Mouse (Mus musculus): ENCODE data around the gene Rab7. TPM values are rescaled to one million over a fixed set of nuclear protein-coding genes. Genes with fewer than 3 reads are reported as not detected.
A peak's percentile ranks its signal among the peaks of the same experiment; 100 is the strongest.

The Rab7 gene
- polyA plus RNA-seq, 1 experiment = 85.0 TPM

GRCm38 (mm10) chr6:88041221-88041620, 3.8 kb downstream of the Rab7 start:
- TF ChIP-seq GATA1 (IDR thresholded peaks at IDR 0.05; ENCODE audit: borderline replicate concordance, low read length) = no peak
- no peak for TF ChIP-seq FLI1 (IDR thresholded peaks at IDR 0.05; ENCODE audit: low read length)
- H3K36me3 ChIP-seq (replicated peaks; ENCODE audit: low read length) = peaks cover 48% of the 10 kb centered on the region
- peak overlapping the region; percentile 50 for H3K4me3 ChIP-seq (replicated peaks)

GRCm38 (mm10) chr6:88039426-88039825, 5.6 kb downstream of the Rab7 start:
- H3K4me1 ChIP-seq = peaks cover 62% of the 10 kb centered on the region
- no peak for TF ChIP-seq GATA1 (IDR thresholded peaks at IDR 0.05; ENCODE audit: borderline replicate concordance, low read length)
- TF ChIP-seq FLI1 (IDR thresholded peaks at IDR 0.05; ENCODE audit: low read length) = no peak
- peaks cover 59% of the 10 kb centered on the region for H3K36me3 ChIP-seq (replicated peaks; ENCODE audit: low read length)
- H3K27me3 ChIP-seq (replicated peaks) = no peaks in the 10 kb centered on the region
- H3K9me3 ChIP-seq = no peaks in the 10 kb centered on the region
- no peak overlapping the region for H3K4me3 ChIP-seq (replicated peaks)

More at GRCm38 (mm10) chr6:88041221-88041620, 3.8 kb downstream of the Rab7 start:
- Histone ChIP-seq H3K27me3 (replicated peaks) (no peaks in the 10 kb centered on the region), H3K9me3 (no peaks in the 10 kb centered on the region), H3K4me1 (peaks cover 51% of the 10 kb centered on the region)

GRCm38 (mm10) chr6:88037471-88038045, 7.5 kb downstream of the Rab7 start:
- Histone ChIP-seq H3K4me1 (peaks cover 46% of the 10 kb centered on the region), H3K36me3 (replicated peaks; ENCODE audit: low read length) (peaks cover 58% of the 10 kb centered on the region), H3K27me3 (replicated peaks) (no peaks in the 10 kb centered on the region), H3K4me3 (replicated peaks) (no peak overlapping the region), H3K9me3 (no peaks in the 10 kb centered on the region)
- TF ChIP-seq FLI1 (IDR thresholded peaks at IDR 0.05; ENCODE audit: low read length) (no peak), GATA1 (IDR thresholded peaks at IDR 0.05; ENCODE audit: borderline replicate concordance, low read length) (no peak)

GRCm38 (mm10) chr6:88033504-88033903, 11.6 kb downstream of the Rab7 start:
- Histone ChIP-seq H3K9me3 (no peaks in the 10 kb centered on the region), H3K4me3 (replicated peaks) (no peak overlapping the region), H3K27me3 (replicated peaks) (no peaks in the 10 kb centered on the region), H3K36me3 (replicated peaks; ENCODE audit: low read length) (peaks cover 57% of the 10 kb centered on the region), H3K4me1 (peaks cover 48% of the 10 kb centered on the region)
- TF ChIP-seq GATA1 (IDR thresholded peaks at IDR 0.05; ENCODE audit: borderline replicate concordance, low read length) (no peak), FLI1 (IDR thresholded peaks at IDR 0.05; ENCODE audit: low read length) (no peak)

- Histone ChIP-seq H3K27me3 (replicated peaks) (no peaks in the 10 kb centered on the region), H3K4me1 (peaks cover 44% of the 10 kb centered on the region), H3K4me3 (replicated peaks) (no peak overlapping the region), H3K36me3 (replicated peaks; ENCODE audit: low read length) (peaks cover 58% of the 10 kb centered on the region), H3K9me3 (no peaks in the 10 kb centered on the region)
- TF ChIP-seq FLI1 (IDR thresholded peaks at IDR 0.05; ENCODE audit: low read length) (no peak), GATA1 (IDR thresholded peaks at IDR 0.05; ENCODE audit: borderline replicate concordance, low read length) (no peak)
Observed at GRCm38 (mm10) chr6:88030432-88030831, 14.6 kb downstream of the Rab7 start.

DNA sequence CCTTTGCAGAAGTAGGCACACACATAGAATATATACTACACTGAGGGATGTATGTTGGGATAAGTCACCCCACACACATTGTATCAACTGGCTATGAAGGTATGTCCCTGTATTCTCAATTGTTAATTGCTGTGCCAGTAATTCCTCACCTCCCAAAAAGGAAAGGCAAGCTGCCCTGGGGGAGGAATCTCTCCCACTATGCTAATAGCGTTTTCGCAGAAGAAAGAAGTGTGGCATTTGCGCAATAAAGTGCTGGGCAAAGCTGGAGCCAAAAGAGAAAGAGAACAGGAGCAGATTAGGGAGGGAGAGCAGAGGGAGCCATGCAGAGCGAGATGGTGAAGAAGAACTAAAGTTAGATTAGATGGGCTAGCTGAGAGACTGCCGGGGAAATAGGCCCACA, 17.7 kb downstream of the Rab7 start:
- Histone ChIP-seq H3K4me3 (replicated peaks) (no peak overlapping the region), H3K9me3 (no peaks in the 10 kb centered on the region), H3K4me1 (peaks cover 41% of the 10 kb centered on the region), H3K36me3 (replicated peaks; ENCODE audit: low read length) (peaks cover 75% of the 10 kb centered on the region), H3K27me3 (replicated peaks) (no peaks in the 10 kb centered on the region)
- TF ChIP-seq GATA1 (IDR thresholded peaks at IDR 0.05; ENCODE audit: borderline replicate concordance, low read length) (no peak), FLI1 (IDR thresholded peaks at IDR 0.05; ENCODE audit: low read length) (no peak)

DNA sequence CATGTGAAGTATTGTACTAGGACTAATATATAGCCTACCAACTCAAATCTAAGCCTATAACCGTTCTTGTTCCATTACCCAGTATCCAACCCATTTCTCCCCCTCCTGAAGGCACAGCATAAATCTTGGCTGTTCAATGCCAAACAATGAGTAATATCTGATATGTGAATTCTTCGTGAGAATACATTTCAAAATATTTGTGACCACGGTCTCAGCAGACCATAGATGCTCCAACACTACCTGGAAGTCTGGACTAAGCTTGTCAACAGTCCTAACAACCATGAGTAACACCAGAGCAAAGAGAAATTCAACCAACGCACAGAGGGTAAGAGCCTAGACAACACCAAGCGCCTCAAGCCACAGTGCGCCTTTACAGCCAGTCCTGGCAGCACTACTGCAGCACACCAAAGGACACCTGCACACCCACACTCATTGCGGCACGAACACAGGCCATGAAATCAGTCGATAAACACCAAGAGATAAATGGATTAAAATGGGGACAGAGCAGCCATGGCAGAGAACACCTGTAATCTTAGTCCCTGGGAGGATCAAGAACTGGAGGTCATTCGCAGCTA, 21.7 kb downstream of the Rab7 start:
- Histone ChIP-seq H3K9me3 (no peaks in the 10 kb centered on the region), H3K27me3 (replicated peaks) (no peaks in the 10 kb centered on the region), H3K4me1 (peaks cover 42% of the 10 kb centered on the region), H3K4me3 (replicated peaks) (no peak overlapping the region), H3K36me3 (replicated peaks; ENCODE audit: low read length) (peaks cover 67% of the 10 kb centered on the region)
- TF ChIP-seq FLI1 (IDR thresholded peaks at IDR 0.05; ENCODE audit: low read length) = no peak
- no peak for TF ChIP-seq GATA1 (IDR thresholded peaks at IDR 0.05; ENCODE audit: borderline replicate concordance, low read length)

GRCm38 (mm10) chr6:88019154-88019553, 25.9 kb downstream of the Rab7 start:
- Histone ChIP-seq H3K27me3 (replicated peaks) (no peaks in the 10 kb centered on the region), H3K36me3 (replicated peaks; ENCODE audit: low read length) (peaks cover 65% of the 10 kb centered on the region), H3K4me1 (peaks cover 69% of the 10 kb centered on the region), H3K9me3 (no peaks in the 10 kb centered on the region), H3K4me3 (replicated peaks) (no peak overlapping the region)
- TF ChIP-seq FLI1 (IDR thresholded peaks at IDR 0.05; ENCODE audit: low read length) (no peak), GATA1 (IDR thresholded peaks at IDR 0.05; ENCODE audit: borderline replicate concordance, low read length) (no peak)

DNA sequence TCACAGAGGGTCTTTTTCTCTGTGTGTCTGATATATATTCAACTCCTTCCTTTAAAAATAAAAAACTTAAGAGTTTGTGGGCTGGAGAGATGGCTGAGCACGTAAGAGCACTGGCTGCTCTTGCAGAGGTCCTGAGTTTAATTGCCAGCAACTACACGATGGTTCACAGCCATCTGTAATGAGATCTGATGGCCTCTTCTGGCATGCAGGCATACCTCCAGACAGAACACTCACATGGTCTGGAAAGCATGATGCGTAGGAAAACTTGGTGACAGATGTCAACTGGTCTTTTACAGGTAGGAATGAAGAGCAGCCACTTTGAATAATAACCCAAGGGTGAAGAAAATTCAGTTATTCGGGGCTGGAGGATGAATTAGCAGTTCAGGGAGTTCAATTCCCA, 27.2 kb downstream of the Rab7 start:
- H3K9me3 ChIP-seq = no peaks in the 10 kb centered on the region
- no peak overlapping the region for H3K4me3 ChIP-seq (replicated peaks)
- no peak for TF ChIP-seq FLI1 (IDR thresholded peaks at IDR 0.05; ENCODE audit: low read length)
- TF ChIP-seq GATA1 (IDR thresholded peaks at IDR 0.05; ENCODE audit: borderline replicate concordance, low read length) = no peak
- H3K36me3 ChIP-seq (replicated peaks; ENCODE audit: low read length) = peaks cover 67% of the 10 kb centered on the region
- peaks cover 76% of the 10 kb centered on the region for H3K4me1 ChIP-seq
- H3K27me3 ChIP-seq (replicated peaks) = no peaks in the 10 kb centered on the region

DNA sequence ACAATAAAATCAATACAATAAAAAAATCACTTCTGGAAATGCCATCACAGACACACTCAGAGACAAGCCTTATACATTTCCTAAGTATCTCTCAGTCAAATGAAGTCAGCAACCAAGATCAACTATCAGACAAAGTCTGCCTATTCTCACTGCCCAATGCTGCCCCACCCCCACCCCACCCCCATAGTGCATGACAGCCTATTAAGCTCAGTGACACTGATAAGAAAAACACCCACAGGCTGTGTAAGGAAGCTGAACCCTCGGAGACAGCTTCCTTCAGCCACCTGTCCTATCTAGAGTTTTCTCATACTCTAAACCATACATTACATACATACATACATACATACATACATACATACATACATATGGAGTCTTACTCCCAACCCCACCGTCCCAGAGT, 29.3 kb downstream of the Rab7 start:
- H3K9me3 ChIP-seq = no peaks in the 10 kb centered on the region
- TF ChIP-seq FLI1 (IDR thresholded peaks at IDR 0.05; ENCODE audit: low read length) = no peak
- no peak for TF ChIP-seq GATA1 (IDR thresholded peaks at IDR 0.05; ENCODE audit: borderline replicate concordance, low read length)
- H3K4me3 ChIP-seq (replicated peaks) = no peak overlapping the region
- no peaks in the 10 kb centered on the region for H3K27me3 ChIP-seq (replicated peaks)
- H3K36me3 ChIP-seq (replicated peaks; ENCODE audit: low read length) = peaks cover 72% of the 10 kb centered on the region
- H3K4me1 ChIP-seq = peaks cover 67% of the 10 kb centered on the region

Measured in megakaryocyte, embryonic 14.5 days (primary cell).